Mouse (Mus musculus): ENCODE measurements around the gene Arfgef3.

DNA sequence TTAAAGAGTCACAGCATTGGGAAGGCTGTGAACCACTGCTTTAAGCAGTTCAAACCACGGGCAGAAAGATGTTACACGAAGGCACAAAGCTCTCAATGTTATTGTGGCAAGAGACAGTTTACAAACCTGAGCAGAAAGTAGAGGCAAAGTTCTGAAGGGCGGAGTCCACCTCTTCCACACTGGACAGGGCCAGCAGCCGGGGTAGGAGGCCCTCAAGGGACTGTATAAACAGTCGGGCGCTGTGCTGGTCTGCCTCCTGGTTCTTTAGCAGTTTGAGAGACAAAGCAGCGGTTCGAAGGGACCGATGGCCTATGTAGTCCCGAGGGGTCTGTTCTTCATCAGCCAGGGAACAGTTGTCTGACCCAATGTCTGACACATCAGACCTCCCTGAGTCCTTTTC lies 97.7 kb downstream of the Arfgef3 start:
- TF ChIP-seq POLR2A (IDR thresholded peaks at IDR 0.05; ENCODE audit: extremely low read depth, insufficient read depth, low read length), result no peak
- no peak for TF ChIP-seq CTCF (IDR thresholded peaks at IDR 0.05; ENCODE audit: extremely low read depth, insufficient read depth, low read length)
